Mouse (Mus musculus) erythroblast, embryonic 14.5 days (primary cell): ENCODE results near the gene Pusl1. TPM values are rescaled to one million over a fixed set of nuclear protein-coding genes. Genes with fewer than 3 reads are reported as not detected.

Experiments used
- H3K27me3 ChIP-seq: 2 replicates; pipeline ENCODE4 v1.6.1; 2012; ENCODE audit warnings: inconsistent platforms; ENCODE audit not compliant: control insufficient read depth
- H3K36me3 ChIP-seq: 2 replicates; pipeline ENCODE4 v1.6.1; 2012; ENCODE audit warnings: mild to moderate bottlenecking, inconsistent platforms; ENCODE audit not compliant: control insufficient read depth
- H3K4me1 ChIP-seq: 2 replicates; pipeline ENCODE4 v1.6.1; 2012; ENCODE audit warnings: inconsistent platforms; ENCODE audit not compliant: control insufficient read depth
- H3K4me3 ChIP-seq: replicated peaks from 2 replicates; pipeline ENCODE3; 2012; ENCODE audit warnings: moderate library complexity, mild to moderate bottlenecking, inconsistent platforms
- H3K9me3 ChIP-seq: 2 replicates; pipeline ENCODE4 v1.6.1; 2012; ENCODE audit warnings: low read length, inconsistent platforms, mixed read lengths; ENCODE audit not compliant: control insufficient read depth
- GATA1 ChIP-seq: IDR thresholded peaks from 2 replicates; pipeline ENCODE4 v1.6.1; 2012; ENCODE audit warnings: low read length, inconsistent platforms, mixed read lengths
- TAL1 ChIP-seq: IDR thresholded peaks from 3 replicates; pipeline ENCODE4 v1.6.1; 2012; ENCODE audit warnings: low read length, inconsistent platforms, mixed read lengths
- polyA plus RNA-seq: library from polyadenylated mRNA; stranded (reverse); fragments of >175 nt; gene quantifications from 2 replicates; pipeline ENCODE4 v1.2.3, GENCODE M21; 2012

Gene Pusl1
- polyA plus RNA-seq, 1 experiment: 2.1 TPM

- peaks cover 27% of the 10 kb centered on the region for H3K4me1 ChIP-seq
- peaks cover 61% of the 10 kb centered on the region for H3K27me3 ChIP-seq
- no peaks in the 10 kb centered on the region; the same call in 1 of the 2 replicates for H3K9me3 ChIP-seq
- H3K4me3 ChIP-seq: peak overlapping the region; percentile 65
- H3K36me3 ChIP-seq: no peaks in the 10 kb centered on the region
- TF ChIP-seq GATA1: no peak
- TF ChIP-seq TAL1: no peak
Measured at GRCm38 (mm10) chr4:155841003-155841454, 50.6 kb downstream of the Pusl1 start.

DNA sequence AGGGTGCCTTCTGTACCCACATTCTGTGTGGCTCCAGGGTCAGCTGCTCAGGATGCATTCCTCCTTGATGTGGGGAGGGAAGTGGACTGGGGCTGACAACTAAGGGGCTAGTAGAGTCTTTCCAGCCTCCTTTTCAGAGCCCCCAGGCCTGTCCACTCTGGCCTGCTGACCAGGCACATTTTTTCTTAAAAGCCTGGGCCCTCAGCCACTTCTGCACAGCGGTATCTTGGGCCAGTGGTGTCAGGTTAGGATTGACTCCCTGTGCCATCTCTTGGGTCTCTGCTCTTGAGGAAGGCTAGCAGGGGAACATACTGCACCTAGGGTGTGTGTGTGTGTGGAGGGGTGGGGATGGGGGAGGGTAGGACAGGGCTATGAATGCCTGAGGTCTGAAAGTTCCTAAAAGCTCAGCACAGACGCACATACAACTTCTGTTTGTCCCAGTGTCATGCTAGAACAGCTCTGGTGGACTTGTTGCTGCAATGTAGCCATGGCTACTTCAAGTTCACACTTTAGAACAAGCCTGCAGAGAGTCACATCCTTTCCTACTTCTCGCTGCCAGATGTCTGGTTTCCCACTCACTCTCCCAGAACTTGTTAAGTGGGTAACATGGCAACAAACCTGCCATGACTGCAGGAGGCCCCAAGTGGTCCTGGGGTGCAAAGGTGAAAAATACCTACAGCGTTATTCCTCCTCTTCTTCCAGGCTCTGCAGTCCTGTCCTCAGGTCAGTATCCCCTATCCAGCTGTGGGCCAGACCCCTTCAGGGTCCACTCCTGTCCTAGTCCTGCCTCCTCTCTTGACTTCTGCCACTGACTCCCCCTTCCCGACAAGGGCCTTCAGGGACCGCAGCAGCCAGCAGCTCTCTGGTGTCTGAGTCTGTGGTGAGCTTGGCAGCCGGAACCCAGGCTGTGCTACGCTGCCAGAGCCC lies 51.2 kb downstream of the Pusl1 start:
- Histone ChIP-seq H3K4me3 (peak overlapping the region; percentile 65), H3K4me1 (peaks cover 27% of the 10 kb centered on the region)

DNA sequence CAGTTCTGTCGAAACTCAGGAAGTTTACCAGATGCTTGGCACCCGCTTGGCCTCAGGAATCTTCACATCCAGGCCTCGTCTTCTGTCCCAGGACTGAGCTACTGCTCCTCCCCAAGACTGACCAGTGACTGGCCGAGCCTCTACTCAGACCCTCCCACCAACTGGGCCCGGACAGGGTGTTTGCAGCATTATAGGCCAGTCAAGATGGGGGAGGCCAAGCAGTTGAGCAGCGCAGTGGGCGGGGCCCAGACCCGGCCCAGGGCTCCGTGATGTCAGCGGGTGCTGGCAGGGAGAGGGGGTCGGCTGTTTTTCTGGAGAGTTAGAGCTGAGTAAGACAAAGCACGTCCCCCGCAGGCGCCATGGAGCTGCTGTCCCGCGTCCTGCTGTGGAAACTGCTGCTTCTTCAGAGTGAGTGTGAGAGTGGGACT lies 52.1 kb downstream of the Pusl1 start, which contains the start of gene Mxra8:
Gene Mxra8 (plus strand): TSS at position 198 of the 428 bp plus-strand sequence.
- Histone ChIP-seq H3K4me3 (peak within 1 kb of the TSS; percentile 65), H3K4me1 (peaks cover 27% of the 10 kb centered on the region)
- TF ChIP-seq TAL1 (no peak), GATA1 (no peak)

More for the DNA sequence above, 51.2 kb downstream of the Pusl1 start:
- Histone ChIP-seq H3K27me3 (peaks cover 57% of the 10 kb centered on the region), H3K36me3 (no peaks in the 10 kb centered on the region), H3K9me3 (no peaks in the 10 kb centered on the region; the same call in 1 of the 2 replicates)
- TF ChIP-seq GATA1 (no peak), TAL1 (no peak)

DNA sequence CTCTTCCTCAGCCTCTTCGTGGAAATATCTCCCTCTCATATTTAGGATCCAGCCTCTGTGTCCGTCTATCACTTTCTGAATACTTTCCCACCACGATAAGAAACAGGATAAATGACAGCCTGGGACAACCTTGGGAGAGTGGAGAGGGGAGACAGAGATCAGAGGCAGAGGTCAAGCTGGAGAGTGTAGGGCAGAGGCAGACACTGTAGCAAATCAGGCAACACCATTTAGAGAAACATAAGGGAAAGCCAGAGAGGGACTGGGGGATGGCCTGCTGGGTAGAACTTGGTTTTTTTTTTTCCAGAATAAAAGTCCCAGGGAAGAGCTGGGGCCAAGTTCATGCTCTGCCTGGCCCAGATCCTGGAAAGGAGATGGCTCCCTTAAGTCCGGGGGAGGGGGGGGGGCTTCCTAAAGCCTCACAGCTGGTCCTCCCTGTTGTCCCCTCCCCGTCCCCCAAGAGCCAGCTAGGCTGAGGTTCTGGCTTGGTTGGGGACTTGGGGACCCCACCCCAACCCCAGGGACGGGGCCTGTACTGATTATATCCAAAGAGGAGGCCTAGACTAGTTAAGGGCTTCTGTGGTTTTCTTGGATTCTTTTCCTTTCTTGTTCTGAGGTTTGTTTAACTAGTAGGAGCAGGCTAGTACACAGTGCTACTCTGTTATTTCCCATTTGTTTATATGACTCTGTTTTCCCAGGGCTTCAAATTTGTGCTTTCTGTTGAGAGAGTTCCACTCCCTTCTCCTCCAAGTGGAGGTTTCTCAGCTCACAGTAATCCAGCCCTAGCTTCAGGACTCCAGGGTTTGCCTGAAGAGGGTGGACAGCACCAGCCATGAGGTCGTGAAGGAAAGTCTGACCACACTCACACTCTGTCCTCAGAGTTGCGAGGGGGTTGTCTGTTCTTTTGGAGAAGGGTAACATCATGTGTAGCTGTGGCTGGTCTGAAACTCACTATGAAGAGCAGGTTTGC lies 53.1 kb downstream of the Pusl1 start:
- Histone ChIP-seq H3K4me1 (peaks cover 35% of the 10 kb centered on the region), H3K27me3 (peaks cover 53% of the 10 kb centered on the region), H3K4me3 (no peak overlapping the region), H3K36me3 (peaks cover 7% of the 10 kb centered on the region), H3K9me3 (no peaks in the 10 kb centered on the region; the same call in 1 of the 2 replicates)
- TF ChIP-seq TAL1 (no peak), GATA1 (no peak)

More for the DNA sequence above, 52.1 kb downstream of the Pusl1 start, which contains the start of gene Mxra8:
- Histone ChIP-seq H3K36me3 (no peaks in the 10 kb centered on the region), H3K27me3 (peaks cover 57% of the 10 kb centered on the region), H3K9me3 (no peaks in the 10 kb centered on the region; the same call in 1 of the 2 replicates)

Other genes with a start within 250 kb of the Pusl1 start
- not detected in 2 replicates for gene Gm10563, start 246.4 kb downstream of the Pusl1 start, polyA plus RNA-seq
- gene Mmp23, start 238.4 kb downstream of the Pusl1 start, polyA plus RNA-seq: not detected in 2 replicates
- 0.69 and 0.71 TPM in 2 replicates for gene Mib2, start 222.6 kb downstream of the Pusl1 start, polyA plus RNA-seq
- 0.02 TPM in 1 of 2 replicates, not detected in the other for gene Fndc10, start 197.4 kb downstream of the Pusl1 start, polyA plus RNA-seq
- 0.83 and 1.1 TPM in 2 replicates for gene Ssu72, start 187.0 kb downstream of the Pusl1 start, polyA plus RNA-seq
- 0.01 and 0.06 TPM in 2 replicates for gene Tmem240, start 157.0 kb downstream of the Pusl1 start, polyA plus RNA-seq
- gene Atad3a, start 130.7 kb downstream of the Pusl1 start, polyA plus RNA-seq: 1.0 and 1.1 TPM in 2 replicates
- 0.01 TPM in 1 of 2 replicates, not detected in the other for gene Vwa1, start 117.1 kb downstream of the Pusl1 start, polyA plus RNA-seq
- not detected in 2 replicates for gene Tmem88b, start 105.9 kb downstream of the Pusl1 start, polyA plus RNA-seq
- 0.10 TPM in 1 of 2 replicates, not detected in the other for gene Ankrd65, start 101.3 kb downstream of the Pusl1 start, polyA plus RNA-seq
- gene Mrpl20, start 88.9 kb downstream of the Pusl1 start, polyA plus RNA-seq: 1.9 and 2.3 TPM in 2 replicates
- 4.7 and 4.8 TPM in 2 replicates for gene Ccnl2, start 79.3 kb downstream of the Pusl1 start, polyA plus RNA-seq
- gene Aurkaip1, start 60.5 kb downstream of the Pusl1 start, polyA plus RNA-seq: 28.2 and 40.5 TPM in 2 replicates
- 0.11 TPM in 1 of 2 replicates, not detected in the other for gene Mxra8, start 52.1 kb downstream of the Pusl1 start, polyA plus RNA-seq
- 8.1 and 8.2 TPM in 2 replicates for gene Dvl1, start 44.4 kb downstream of the Pusl1 start, polyA plus RNA-seq
- gene Tas1r3, start 28.4 kb downstream of the Pusl1 start, polyA plus RNA-seq: not detected in 2 replicates
- 0.17 and 0.55 TPM in 2 replicates for gene Cptp, start 22.3 kb downstream of the Pusl1 start, polyA plus RNA-seq
- 0.94 and 1.8 TPM in 2 replicates for gene Ints11, start 22.2 kb downstream of the Pusl1 start, polyA plus RNA-seq
- 3.8 and 4.1 TPM in 2 replicates for gene Acap3, start within 50 bp of the Pusl1 start, polyA plus RNA-seq
- gene Ube2j2, start 52.0 kb upstream of the Pusl1 start, polyA plus RNA-seq: 12.5 and 13.5 TPM in 2 replicates
- 7.7 and 11.5 TPM in 2 replicates for gene C1qtnf12, start 70.5 kb upstream of the Pusl1 start, polyA plus RNA-seq
- 0.11 and 0.22 TPM in 2 replicates for gene B3galt6, start 100.9 kb upstream of the Pusl1 start, polyA plus RNA-seq
- gene Sdf4, start 101.1 kb upstream of the Pusl1 start, polyA plus RNA-seq: 3.2 and 4.3 TPM in 2 replicates
- gene Tnfrsf4, start 122.1 kb upstream of the Pusl1 start, polyA plus RNA-seq: 0.11 and 0.24 TPM in 2 replicates
- not detected in 2 replicates for gene Tnfrsf18, start 134.4 kb upstream of the Pusl1 start, polyA plus RNA-seq
- gene Ttll10, start 167.6 kb upstream of the Pusl1 start, polyA plus RNA-seq: not detected in 2 replicates
- 0.90 and 0.96 TPM in 2 replicates for gene 9430015G10Rik, start 218.2 kb upstream of the Pusl1 start, polyA plus RNA-seq
- gene Rnf223, start 238.7 kb upstream of the Pusl1 start, polyA plus RNA-seq: 0.10 TPM in 2 replicates